Mouse (Mus musculus) 3134 (cell line): ENCODE data around the gene Reg3d.
"Not testable (repeated sequence)": the region's sequence is repeated elsewhere in the genome, so short reads cannot be mapped to it uniquely, and the experiment has no call there.

ENCODE experiments used
- DNase-seq: peaks from one replicate; pipeline ENCODE4 v3.0.0-alpha.2; 2011; ENCODE audit warnings: low spot score; ENCODE audit not compliant: insufficient read length; ENCODE audit errors: extremely low read depth

Gene Reg3d

DNA sequence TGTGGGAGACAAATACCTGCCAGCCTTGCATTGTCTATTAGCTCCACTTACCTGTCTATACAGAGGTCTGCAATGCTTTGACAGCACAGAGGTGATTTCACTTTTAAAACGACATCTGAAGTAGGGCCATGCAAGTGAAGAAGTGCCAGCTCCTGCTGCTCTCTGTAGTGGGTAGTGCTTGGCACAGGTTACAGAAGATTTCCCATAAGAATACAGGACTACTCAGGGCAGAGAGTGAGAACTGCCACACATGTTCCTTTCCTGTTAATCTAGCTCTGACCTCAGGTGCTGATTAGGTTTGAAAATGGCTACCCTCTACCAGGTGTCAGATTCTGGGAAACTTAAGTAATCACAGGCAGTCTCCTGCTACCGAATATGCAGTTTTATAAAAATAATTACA is at the start of gene Reg3d:
Gene Reg3d, minus strand, starts transcription at position 101 of the 400 bp plus-strand sequence.
- no peak for DNase-seq

DNA sequence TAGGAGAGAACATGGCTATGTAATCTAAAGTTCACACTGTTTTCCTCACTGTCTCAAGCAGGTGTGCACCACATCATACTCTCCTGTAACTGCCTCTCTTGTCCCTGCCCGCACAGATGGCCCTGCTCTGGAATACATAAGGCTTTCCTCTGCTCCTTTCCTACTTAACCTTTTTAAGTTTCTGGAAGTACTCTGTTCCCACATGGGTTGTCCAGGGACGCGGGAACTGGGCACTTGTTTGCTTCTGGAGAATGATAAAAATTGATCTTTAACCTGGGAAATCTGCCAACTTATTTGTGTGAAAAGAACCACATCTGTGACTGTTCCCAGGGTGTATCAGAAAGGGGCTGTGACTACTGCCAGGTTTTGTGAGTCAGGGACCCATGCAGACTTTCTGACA is 46.8 kb upstream of the Reg3d start:
- DNase-seq: no peak

DNA sequence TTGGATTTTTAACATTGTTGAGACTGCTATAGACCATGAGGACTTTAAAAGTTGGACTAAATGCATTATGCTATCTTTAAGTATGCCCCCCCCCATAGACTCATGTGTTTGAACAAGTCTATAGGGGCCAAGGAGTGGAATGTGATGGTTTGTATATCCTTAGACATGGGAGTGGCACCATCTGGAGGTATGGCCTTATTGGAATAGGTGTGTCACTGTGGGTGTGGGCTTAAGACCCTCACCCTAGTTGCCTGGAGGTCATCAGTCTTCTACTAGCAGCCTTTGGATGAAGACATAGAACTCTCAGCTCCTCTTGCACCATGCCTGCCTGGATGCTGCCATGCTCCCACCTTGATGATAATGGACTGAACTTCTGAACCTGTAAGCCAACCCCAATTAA is 43.7 kb upstream of the Reg3d start, which contains the start of gene Reg1:
Gene Reg1, plus strand, starts transcription at position 301 of the 400 bp plus-strand sequence.
- not testable (repeated sequence) for DNase-seq

DNA sequence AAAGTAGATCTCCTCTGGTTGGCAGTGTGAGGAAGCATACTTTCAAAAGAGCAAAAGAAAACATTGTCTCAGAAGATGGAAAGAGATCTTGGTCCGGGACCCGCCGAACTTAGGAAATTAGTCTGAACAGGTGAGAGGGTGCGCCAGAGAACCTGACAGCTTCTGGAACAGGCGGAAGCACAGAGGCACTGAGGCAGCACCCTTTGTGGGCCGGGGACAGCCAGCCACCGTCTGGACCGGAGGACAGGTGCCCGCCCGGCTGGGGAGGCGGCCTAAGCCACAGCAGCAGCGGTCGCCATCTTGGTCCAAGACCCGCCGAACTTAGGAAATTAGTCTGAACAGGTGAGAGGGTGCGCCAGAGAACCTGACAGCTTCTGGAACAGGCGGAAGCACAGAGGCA is 16.7 kb upstream of the Reg3d start, which contains the start of gene Reg2:
Gene Reg2, plus strand, starts transcription at position 301 of the 400 bp plus-strand sequence.
- not testable (repeated sequence) for DNase-seq

DNA sequence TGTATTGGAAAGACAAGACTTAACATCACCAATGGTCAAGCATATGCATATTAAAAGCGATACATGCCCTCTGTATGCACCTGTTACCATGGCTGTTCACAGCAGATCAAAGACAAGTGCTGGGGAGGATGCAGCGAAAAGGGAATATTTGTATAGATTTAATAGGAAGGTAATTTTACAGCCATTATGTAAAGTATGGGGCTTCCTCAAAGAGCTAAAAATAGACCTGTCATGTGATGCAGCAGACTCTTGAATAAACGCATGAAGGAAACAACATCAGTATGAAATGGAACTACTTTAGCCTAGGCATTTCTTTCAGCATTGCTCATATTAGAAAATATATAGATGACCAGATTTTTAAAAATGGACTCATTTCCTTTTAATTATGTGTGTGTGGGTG is 6.9 kb upstream of the Reg3d start:
- no peak for DNase-seq

DNA sequence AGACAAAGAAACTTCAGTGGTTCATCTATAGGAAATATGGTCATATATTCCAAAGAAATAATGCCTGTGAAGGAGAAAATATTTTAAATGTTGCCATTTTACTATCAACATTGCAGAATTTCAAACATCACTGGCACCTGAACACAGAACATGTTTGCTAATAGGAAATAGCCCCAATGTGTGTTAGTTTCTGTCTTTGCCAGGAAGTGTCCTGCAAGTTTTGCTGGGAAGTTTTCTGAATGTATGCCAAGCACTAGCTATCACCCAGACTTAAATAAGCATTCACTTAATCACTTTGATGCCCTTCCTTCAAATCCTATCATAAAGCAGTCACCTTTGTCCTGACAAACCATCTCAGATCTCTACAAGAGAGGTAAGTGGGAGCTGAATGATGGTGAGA is 1.7 kb upstream of the Reg3d start, which contains the start of gene Reg3a:
Gene Reg3a, plus strand, starts transcription at position 301 of the 400 bp plus-strand sequence.
- DNase-seq: no peak

DNA sequence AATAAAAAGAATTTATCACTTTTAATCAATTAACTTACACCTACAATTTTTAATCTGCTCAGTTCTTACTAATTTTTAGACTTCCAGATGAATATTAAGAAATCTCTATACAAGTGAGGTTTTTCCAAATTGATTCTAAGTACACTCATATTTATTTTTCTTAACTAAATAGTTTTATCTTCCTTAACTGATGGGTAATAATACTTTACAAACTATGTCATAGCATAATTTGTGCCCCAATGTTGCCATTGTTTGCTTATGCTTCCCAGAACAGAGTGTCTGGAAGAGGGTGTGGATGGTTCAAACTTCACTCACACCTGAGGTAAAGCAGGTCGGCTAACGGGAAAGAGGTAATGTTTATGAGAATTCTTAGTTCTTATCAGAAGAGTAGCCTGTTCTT is 8.3 kb downstream of the Reg3d start, which contains the start of gene Reg3b:
Gene Reg3b, plus strand, starts transcription at position 301 of the 400 bp plus-strand sequence.
- DNase-seq: no peak

DNA sequence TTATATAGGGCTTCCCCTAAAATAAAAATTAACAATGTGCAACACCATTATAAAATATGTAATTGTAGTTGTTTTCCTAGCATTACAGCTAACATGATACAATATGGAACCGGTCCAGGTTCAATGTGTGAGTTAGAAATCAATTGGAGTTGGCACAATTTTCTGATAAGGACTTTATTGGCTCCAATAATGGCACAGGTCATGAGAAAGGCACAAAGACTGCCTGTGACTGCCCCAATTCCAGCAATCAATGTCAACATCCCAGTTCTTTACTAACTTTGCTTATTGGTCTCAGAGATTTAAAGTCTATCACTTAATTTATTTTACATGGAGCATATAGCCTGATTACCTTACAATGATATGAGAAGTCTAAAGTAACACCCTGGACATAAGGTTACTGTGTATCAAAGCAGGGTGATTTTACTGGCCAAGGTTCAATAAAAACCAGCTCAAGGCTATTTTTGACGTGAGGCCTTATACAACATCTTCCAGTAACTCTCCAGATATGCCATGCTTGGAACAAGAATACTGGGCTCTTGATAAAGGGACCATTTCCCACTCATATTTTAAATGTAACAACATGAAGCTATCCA is 16.6 kb downstream of the Reg3d start:
- no peak for DNase-seq

DNA sequence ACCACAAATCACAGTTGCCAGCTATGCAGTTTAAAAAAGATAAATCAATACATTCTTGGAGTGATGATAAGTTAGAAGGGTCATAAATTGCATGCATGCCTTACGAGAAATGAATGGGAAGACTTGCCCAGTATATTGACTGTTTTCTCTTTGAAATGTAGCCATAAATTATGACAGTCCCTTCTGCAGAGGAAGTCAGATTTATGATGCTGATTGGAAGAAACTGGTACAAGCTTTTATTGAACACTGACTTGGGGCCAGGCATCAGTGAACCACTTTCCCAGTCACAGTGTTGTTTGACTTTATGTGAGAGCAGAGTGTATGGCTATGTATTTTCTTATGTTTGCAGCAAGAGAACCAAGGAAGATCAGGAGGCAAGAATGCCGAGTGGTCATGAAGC is 37.0 kb downstream of the Reg3d start:
- no peak for DNase-seq

DNA sequence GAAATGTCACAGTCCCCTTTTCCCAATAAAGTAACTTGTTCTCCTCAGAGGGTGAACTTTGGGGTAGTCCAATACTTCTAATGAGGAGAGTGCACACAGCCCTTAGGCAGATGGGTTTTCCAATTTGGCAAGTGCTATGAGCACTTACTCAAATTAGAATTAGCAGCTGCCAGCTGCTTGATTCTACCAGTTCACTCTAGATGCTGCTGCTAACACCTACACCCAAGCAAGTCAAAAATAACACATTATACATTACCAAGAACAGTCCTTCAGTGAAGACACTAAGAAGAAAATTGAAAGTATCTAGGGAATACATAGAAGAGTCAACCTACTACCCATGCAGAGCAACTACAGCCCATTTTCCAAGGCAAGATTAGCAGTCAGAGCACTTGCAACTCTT is 38.4 kb downstream of the Reg3d start:
- DNase-seq: no peak

DNA sequence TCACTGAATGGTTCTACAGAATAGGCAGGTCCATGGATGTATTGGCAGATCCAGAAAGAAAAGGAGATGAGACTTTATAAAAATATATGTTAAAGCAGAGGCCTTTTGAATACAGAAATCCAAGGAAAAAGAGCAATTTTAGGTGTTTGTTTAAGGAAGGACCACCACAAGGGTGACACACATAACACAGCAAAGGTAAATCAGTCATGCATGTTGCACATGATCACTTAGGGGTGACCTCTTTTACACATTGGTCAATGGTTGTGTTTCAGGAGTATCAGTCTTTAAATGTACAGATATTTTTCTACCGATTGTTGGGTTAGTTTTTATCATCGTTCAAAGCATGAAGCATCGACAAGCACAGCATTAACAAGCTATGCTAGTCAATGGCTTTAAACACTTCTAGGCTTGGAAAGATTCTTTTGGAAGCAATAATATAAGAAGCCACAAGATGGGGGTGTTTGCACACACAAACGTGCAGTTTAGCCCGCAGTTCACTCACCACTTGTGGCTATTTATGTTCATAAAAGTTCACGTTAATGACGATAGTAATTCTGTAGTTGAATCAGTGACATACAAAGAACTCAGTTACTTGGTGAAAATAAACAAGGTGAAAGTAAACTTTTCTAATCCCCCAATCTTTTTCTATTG is 46.6 kb downstream of the Reg3d start:
- DNase-seq: no peak

DNA sequence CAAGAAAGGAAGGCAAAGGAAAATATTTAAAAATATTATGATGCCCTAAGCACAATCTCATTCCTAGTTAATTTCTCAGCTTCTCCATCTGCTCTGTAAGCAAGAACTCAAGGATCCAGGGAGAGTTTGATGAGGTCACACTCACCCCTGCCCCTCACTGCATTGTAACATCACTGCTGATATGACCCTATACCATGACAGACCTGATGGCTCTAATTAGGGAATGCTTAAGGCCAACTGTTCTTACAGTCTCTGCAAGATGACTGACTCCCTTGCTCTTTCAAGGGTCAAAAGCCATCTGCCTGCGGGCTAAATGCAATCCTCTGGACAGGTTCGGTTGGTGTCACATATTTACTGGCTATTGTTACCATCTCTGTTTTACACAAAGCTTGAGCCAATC is 49.5 kb downstream of the Reg3d start:
- DNase-seq: no peak

DNA sequence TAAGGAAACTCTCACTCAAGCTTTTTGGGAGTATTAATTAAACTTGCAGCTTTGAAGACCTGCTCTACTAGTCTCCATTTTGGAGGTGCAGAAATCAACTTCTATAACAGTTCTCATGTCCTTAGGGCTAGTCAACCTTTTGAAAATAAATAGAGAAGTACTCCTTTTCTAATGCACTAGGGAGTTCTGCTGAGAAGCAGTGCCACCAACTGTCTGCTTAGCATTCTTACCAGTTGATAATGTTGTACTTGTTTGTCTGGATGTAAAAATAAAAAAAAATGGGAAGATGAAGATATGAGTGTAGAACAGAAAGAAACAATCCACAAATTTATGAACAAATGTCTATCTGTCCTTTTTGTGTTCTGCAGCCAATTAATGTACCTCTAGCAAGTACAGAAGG is 50.9 kb downstream of the Reg3d start:
- no peak for DNase-seq
